Mouse (Mus musculus) liver, embryonic 15.5 days (tissue): ENCODE measurements around the gene Icosl. TPM values are rescaled to one million over a fixed set of nuclear protein-coding genes. Genes with fewer than 3 reads are reported as not detected.

Experiments used
- ATAC-seq: fragments of 200-750 bp; cut with Nextera tagmentation; 2 replicates; pipeline ENCODE4 v1.8.0; 2017; ENCODE audit warnings: moderate number of reproducible peaks, mild to moderate bottlenecking, moderate library complexity; ENCODE audit not compliant: insufficient read depth
- H3K27ac ChIP-seq: fragments of 300-500 bp; sonication (generic); replicated peaks from 2 replicates; pipeline ENCODE4 v1.5.1; 2015; ENCODE audit warnings: mild to moderate bottlenecking, inconsistent platforms
- H3K27me3 ChIP-seq: fragments of 300-500 bp; sonication (generic); 2 replicates; pipeline ENCODE4 v1.6.1; 2015; ENCODE audit warnings: mild to moderate bottlenecking, inconsistent platforms
- H3K36me3 ChIP-seq: fragments of 300-500 bp; sonication (generic); replicated peaks from 2 replicates; pipeline ENCODE4 v1.6.1; 2015; ENCODE audit warnings: moderate library complexity, mild to moderate bottlenecking, inconsistent platforms
- H3K4me1 ChIP-seq: fragments of 300-500 bp; sonication (generic); replicated peaks from 2 replicates; pipeline ENCODE4 v1.6.1; 2015; ENCODE audit warnings: inconsistent platforms
- H3K4me2 ChIP-seq: fragments of 300-500 bp; sonication (generic); 2 replicates; pipeline ENCODE4 v1.6.1; 2015; ENCODE audit warnings: moderate library complexity, mild to moderate bottlenecking, inconsistent platforms
- H3K4me3 ChIP-seq: fragments of 300-500 bp; sonication (generic); replicated peaks from 2 replicates; pipeline ENCODE4 v1.5.1; 2015; ENCODE audit warnings: mild to moderate bottlenecking, inconsistent platforms
- H3K9ac ChIP-seq: fragments of 300-500 bp; sonication (generic); 2 replicates; pipeline ENCODE4 v1.6.1; 2015; ENCODE audit warnings: moderate library complexity, mild to moderate bottlenecking, inconsistent platforms
- H3K9me3 ChIP-seq: fragments of 300-500 bp; sonication (generic); replicated peaks from 2 replicates; pipeline ENCODE4 v1.6.1; 2016; ENCODE audit warnings: inconsistent platforms
- WGBS: fragments of 180-500 bp; shearing (Covaris S2); methylation state at CpG from one replicate; pipeline ENCODE4 v1.1.7; 2015; ENCODE audit warnings: mixed read lengths; ENCODE audit not compliant: insufficient replicate concordance; 5-methylcytosine and 5-hydroxymethylcytosine counted together
- polyA plus RNA-seq: library from polyadenylated mRNA; unstranded; fragments of >200 nt; fragmentation: Nextera tagmentation; extraction: Ambion mirVana; gene quantifications from 2 replicates; pipeline ENCODE4 v1.2.1, GENCODE M21; 2015

Icosl gene
- polyA plus RNA-seq, 1 experiment from 2014 or later = 2.2 TPM

- no peak for ATAC-seq
- no peaks in the 10 kb centered on the region for H3K9me3 ChIP-seq
- no peak overlapping the region for H3K27ac ChIP-seq
- H3K36me3 ChIP-seq = no peaks in the 10 kb centered on the region
- peaks cover 4% of the 10 kb centered on the region; the same call in 1 of the 2 replicates for H3K4me1 ChIP-seq
- no peak overlapping the region for H3K9ac ChIP-seq
- peaks cover 25% of the 10 kb centered on the region for H3K27me3 ChIP-seq
- H3K4me3 ChIP-seq = no peak overlapping the region
- 50% methylated on average over 1 of the region's 1 CpGs for WGBS
- H3K4me2 ChIP-seq = no peak overlapping the region
Measured at GRCm38 (mm10) chr10:78044531-78044930, 24.6 kb upstream of the Icosl start.

DNA sequence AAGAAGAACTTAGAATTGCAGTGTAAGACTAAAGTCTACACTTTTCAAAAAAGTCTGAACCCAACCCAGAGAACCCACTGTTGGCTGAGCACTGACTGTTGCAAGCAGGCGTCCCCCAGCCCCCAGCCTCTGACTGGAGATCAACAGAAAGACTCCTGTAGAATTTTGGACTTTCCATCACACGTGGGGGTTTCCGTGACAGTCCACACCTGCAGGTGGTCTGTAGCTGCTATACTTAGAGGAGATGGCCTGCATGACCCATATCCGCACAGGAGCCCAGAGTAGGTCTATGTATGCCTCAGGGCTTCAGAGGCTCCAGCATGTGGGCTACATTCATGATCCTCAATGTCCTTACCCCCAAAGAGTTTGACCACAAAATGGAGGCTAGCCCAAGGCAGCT, 22.7 kb upstream of the Icosl start:
- Histone ChIP-seq H3K4me2 (no peak overlapping the region), H3K27me3 (peaks cover 24% of the 10 kb centered on the region), H3K36me3 (no peaks in the 10 kb centered on the region), H3K4me3 (no peak overlapping the region), H3K4me1 (peaks cover 4% of the 10 kb centered on the region; the same call in 1 of the 2 replicates), H3K27ac (no peak overlapping the region), H3K9me3 (no peaks in the 10 kb centered on the region), H3K9ac (no peak overlapping the region)
- ATAC-seq = no peak
- 61% methylated on average over 4 of the region's 4 CpGs for WGBS

DNA sequence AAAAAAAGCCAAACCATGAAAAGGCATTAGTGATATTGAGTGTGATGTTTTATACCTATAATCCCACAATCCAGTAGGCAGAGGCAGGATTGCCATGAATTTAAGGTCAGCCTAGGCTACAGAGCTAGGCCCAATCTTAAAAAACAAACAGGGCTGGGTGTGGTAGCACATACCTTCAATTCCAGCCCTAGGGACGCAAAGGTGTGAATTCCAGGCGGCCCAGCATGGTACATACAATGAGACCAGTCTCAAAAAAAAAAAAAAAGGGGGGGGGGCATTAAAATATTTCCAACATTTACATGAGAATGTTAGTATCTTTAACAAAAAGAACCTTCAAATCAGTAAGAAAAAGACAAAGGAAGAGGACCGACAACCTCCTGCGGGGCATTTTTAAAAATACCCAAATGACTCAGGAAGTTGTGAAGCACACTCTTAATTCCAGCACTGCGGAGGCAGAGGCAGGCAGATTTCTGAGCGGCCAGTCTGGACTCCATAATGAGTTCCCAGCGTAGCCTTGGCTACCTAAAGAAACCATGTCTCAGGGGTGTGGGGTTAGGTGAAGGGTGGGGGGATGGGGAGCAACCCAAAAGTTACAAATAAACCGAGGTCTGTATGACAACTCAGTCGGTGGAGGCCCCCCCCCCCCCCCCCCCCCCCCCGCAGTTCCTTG, 20.9 kb upstream of the Icosl start:
- H3K9me3 ChIP-seq = no peaks in the 10 kb centered on the region
- no peak overlapping the region for H3K9ac ChIP-seq
- H3K4me1 ChIP-seq = peaks cover 2% of the 10 kb centered on the region; the same call in 1 of the 2 replicates
- peaks cover 8% of the 10 kb centered on the region; the same call in 1 of the 2 replicates for H3K27me3 ChIP-seq
- WGBS = 64% methylated on average over 9 of the region's 10 CpGs
- ATAC-seq = no peak
- no peak overlapping the region for H3K4me3 ChIP-seq
- H3K4me2 ChIP-seq = no peak overlapping the region
- no peaks in the 10 kb centered on the region for H3K36me3 ChIP-seq
- no peak overlapping the region for H3K27ac ChIP-seq

GRCm38 (mm10) chr10:78049519-78050035, 19.5 kb upstream of the Icosl start:
- Histone ChIP-seq H3K36me3 (no peaks in the 10 kb centered on the region), H3K9ac (no peak overlapping the region), H3K9me3 (no peaks in the 10 kb centered on the region), H3K27ac (no peak overlapping the region), H3K4me1 (no peaks in the 10 kb centered on the region), H3K4me2 (no peak overlapping the region), H3K27me3 (no peaks in the 10 kb centered on the region), H3K4me3 (no peak overlapping the region)
- 40% methylated on average over 11 of the region's 11 CpGs for WGBS
- no peak for ATAC-seq

GRCm38 (mm10) chr10:78054633-78055565, 14.2 kb upstream of the Icosl start:
- Histone ChIP-seq H3K36me3 (no peaks in the 10 kb centered on the region), H3K4me3 (no peak overlapping the region), H3K9me3 (no peaks in the 10 kb centered on the region), H3K27ac (no peak overlapping the region), H3K9ac (no peak overlapping the region), H3K4me2 (no peak overlapping the region), H3K27me3 (no peaks in the 10 kb centered on the region), H3K4me1 (0 out of 2 replicates have a peak, but pooled peaks cover 4% of the 10 kb centered on the region)
- WGBS = 47% methylated on average over 19 of the region's 19 CpGs
- no peak for ATAC-seq

DNA sequence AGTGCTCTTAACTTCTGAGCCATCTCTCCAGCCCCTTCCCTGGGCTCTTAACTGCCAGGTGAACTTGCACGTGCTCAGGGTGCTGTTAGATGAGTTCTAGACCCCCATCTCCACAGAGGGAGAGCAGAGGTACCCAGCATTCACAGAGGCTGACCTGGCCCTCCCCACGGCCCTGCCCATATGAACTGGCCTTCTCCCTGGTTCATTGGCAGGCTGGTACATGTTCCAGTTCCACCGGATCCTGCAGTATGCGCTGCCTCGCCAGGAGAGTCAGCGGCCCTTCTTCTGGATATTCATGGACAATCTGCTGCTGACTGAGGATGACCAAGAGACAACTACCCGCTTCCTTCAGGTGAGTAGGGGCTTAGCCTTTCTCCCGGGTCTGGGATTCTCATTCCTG, 12.0 kb upstream of the Icosl start:
- ATAC-seq = no peak
- H3K4me2 ChIP-seq = no peak overlapping the region
- WGBS = 68% methylated on average over 8 of the region's 8 CpGs
- H3K9me3 ChIP-seq = no peaks in the 10 kb centered on the region
- H3K9ac ChIP-seq = no peak overlapping the region
- 0 out of 2 replicates have a peak, but pooled peaks cover 4% of the 10 kb centered on the region for H3K4me1 ChIP-seq
- no peaks in the 10 kb centered on the region for H3K27me3 ChIP-seq
- no peaks in the 10 kb centered on the region for H3K36me3 ChIP-seq
- no peak overlapping the region for H3K4me3 ChIP-seq
- no peak overlapping the region for H3K27ac ChIP-seq

DNA sequence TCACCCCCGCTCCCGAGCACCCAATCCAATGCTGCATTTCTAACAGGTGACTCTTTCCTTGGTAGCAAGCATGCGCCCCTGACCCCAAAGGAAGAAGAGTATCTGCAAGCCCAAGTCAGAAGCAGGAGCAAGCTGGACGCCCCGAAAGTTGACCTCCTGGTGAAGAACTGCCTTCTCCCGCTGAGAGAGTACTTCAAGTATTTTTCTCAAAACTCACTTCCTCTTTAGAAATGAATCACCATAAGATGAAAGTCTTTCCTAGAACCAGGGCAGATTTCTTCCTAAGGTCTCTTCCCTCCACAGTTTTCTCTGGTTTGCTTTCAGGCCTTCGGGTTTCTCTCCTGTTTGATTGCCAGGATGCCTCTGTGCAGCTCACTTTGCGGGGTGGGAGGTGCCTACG, 6.0 kb upstream of the Icosl start:
- no peak overlapping the region for H3K4me3 ChIP-seq
- no peaks in the 10 kb centered on the region for H3K9me3 ChIP-seq
- no peaks in the 10 kb centered on the region for H3K4me1 ChIP-seq
- H3K36me3 ChIP-seq = no peaks in the 10 kb centered on the region
- no peak overlapping the region for H3K27ac ChIP-seq
- 55% methylated on average over 9 of the region's 9 CpGs for WGBS
- no peak overlapping the region for H3K9ac ChIP-seq
- H3K27me3 ChIP-seq = peaks cover 10% of the 10 kb centered on the region
- ATAC-seq = no peak
- H3K4me2 ChIP-seq = no peak overlapping the region

DNA sequence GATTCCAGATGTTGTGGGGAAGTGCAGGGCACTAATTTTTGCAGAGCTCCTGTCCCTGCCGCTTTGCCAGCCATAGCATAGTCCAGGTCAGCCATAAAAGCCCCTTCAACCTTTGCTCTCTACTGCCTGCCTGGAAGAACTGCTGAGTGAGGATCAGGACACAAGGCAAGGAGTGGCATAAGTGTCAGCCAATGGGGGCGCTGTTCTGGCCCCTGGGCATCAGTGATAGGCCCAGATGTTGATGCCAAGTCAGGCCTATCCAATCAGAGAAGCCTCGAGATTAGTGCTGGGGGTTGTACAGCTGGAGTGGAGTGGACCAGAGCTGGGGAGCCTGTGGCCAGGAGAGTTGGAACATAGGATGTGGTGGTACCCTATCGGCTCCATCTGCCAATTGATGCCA, 1.9 kb upstream of the Icosl start:
- no peak overlapping the region for H3K4me3 ChIP-seq
- no peak overlapping the region for H3K9ac ChIP-seq
- ATAC-seq = no peak
- H3K27me3 ChIP-seq = peaks cover 46% of the 10 kb centered on the region
- H3K4me2 ChIP-seq = no peak overlapping the region
- H3K27ac ChIP-seq = no peak overlapping the region
- no peaks in the 10 kb centered on the region for H3K9me3 ChIP-seq
- 0 out of 2 replicates have a peak, but pooled peaks cover 3% of the 10 kb centered on the region for H3K4me1 ChIP-seq
- 23% methylated on average over 4 of the region's 4 CpGs for WGBS
- H3K36me3 ChIP-seq = peaks cover 5% of the 10 kb centered on the region; the same call in 1 of the 2 replicates

DNA sequence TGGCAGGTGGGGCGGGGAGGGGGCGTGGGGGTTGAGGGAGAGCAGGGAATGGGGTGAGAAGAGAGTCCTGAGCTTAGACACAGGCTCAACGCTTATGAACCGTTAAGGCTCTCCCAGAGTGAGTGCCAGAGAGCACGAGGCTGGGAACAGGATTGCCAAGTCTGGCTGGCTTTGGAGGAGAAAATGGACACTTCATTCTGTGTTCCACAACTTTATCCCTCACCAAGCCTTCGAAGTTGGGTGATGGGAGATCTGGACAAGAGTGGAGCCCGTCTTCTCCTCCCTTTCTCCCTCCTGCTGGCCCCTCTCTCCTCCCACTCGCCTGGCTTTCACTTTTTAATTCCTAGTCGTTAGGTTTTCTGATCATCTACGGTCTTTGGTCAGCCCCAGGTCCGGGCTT, 561 bp upstream of the Icosl start:
- Histone ChIP-seq H3K9me3 (no peaks in the 10 kb centered on the region), H3K4me3 (peak overlapping the region; percentile 58), H3K4me2 (peak overlapping the region; percentile 66), H3K27ac (no peak overlapping the region), H3K36me3 (peaks cover 5% of the 10 kb centered on the region; the same call in 1 of the 2 replicates), H3K27me3 (peaks cover 46% of the 10 kb centered on the region), H3K9ac (no peak overlapping the region), H3K4me1 (0 out of 2 replicates have a peak, but pooled peaks cover 3% of the 10 kb centered on the region)
- no peak for ATAC-seq
- 14% methylated on average over 11 of the region's 11 CpGs for WGBS

DNA sequence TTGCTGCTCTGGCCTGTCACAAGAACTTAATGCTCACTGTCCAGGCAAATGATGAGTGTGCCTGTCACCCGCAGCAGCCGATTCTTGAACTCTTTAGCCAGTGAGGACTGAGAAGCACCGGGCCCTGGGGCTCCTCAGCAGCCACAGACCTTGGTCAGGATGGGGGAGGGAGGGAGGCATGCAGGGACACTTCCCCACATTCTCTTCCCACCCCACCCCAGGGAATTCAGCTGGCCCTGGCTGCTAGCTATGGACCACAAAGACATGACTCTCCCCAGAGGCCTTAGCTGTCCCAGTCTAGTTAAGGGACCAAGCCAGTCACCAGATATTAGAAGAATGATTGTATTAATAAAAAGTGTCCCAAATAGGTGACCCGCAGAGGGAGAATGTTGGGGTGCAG, 5.0 kb downstream of the Icosl start:
- Histone ChIP-seq H3K36me3 (peaks cover 5% of the 10 kb centered on the region; the same call in 1 of the 2 replicates), H3K27ac (no peak overlapping the region), H3K4me3 (no peak overlapping the region), H3K9ac (no peak overlapping the region), H3K27me3 (peaks cover 26% of the 10 kb centered on the region), H3K9me3 (no peaks in the 10 kb centered on the region), H3K4me1 (0 out of 2 replicates have a peak, but pooled peaks cover 3% of the 10 kb centered on the region), H3K4me2 (no peak overlapping the region)
- 55% methylated on average over 4 of the region's 4 CpGs for WGBS
- no peak for ATAC-seq

DNA sequence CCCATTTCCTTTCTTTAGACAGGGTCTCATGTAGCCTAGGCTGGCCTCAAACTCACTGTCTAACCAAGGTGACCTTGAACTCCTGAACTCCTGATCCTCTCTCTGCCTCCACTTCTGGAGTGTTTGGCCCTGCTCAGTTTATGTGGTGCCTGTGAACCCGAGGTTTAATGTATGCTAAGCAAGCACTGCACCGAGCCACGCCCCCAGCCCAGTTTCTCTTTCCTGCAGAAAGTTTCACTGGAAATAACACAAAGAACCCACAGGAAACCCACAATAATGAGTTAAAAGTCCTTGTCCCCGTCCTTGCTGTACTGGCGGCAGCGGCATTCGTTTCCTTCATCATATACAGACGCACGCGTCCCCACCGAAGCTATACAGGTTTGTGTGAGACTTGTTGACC, 5.9 kb downstream of the Icosl start:
- Histone ChIP-seq H3K36me3 (peaks cover 5% of the 10 kb centered on the region; the same call in 1 of the 2 replicates), H3K4me2 (no peak overlapping the region), H3K9ac (no peak overlapping the region), H3K4me3 (no peak overlapping the region), H3K4me1 (no peaks in the 10 kb centered on the region), H3K27me3 (peaks cover 18% of the 10 kb centered on the region), H3K27ac (no peak overlapping the region), H3K9me3 (no peaks in the 10 kb centered on the region)
- WGBS = 14% methylated on average over 11 of the region's 11 CpGs
- ATAC-seq = no peak
